Mouse (Mus musculus): ENCODE data around the gene Lpar3. TPM values are rescaled to one million over a fixed set of nuclear protein-coding genes. Genes with fewer than 3 reads are reported as not detected.

Gene Lpar3
- polyA plus RNA-seq, 1 experiment from 2014 or later, result 5.0 TPM

DNA sequence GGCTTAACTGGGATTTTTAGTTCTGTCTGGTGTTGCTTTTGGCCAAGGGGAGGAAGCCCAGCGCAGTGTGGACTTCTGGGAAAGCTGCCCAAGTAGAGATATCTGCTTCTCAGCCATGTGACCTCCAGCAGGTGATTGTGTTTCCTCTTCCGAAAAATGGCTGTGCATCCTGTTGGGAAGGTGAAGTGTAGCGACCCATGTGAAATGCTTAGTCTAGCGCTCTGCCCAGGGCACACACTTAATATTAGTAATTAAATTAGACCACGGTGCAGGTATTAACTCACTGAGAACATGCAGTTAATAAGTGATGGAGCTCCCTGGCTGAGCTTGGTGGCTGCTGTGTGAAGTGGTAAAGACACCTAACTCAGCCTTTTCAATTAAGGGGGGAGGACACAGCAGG lies 16.9 kb downstream of the Lpar3 start:
- 80% methylated on average over 5 of the region's 5 CpGs for WGBS
- no peaks in the 10 kb centered on the region for H3K9me3 ChIP-seq (ENCODE audit: control insufficient read depth, low read length)
- no peaks in the 10 kb centered on the region for H3K27me3 ChIP-seq (replicated peaks; ENCODE audit: control insufficient read depth, insufficient read depth, low read length)
- H3K4me1 ChIP-seq (ENCODE audit: control insufficient read depth, insufficient read depth, low read length), result no peaks in the 10 kb centered on the region
- H3K27ac ChIP-seq (replicated peaks; ENCODE audit: low read depth, low read length), result no peak overlapping the region
- ATAC-seq (ENCODE audit: low read depth) (no peak), DNase-seq (ENCODE audit: low spot score) (no peak)
- no peak overlapping the region for H3K4me2 ChIP-seq (ENCODE audit: low read depth, low read length)
- no peak overlapping the region for H3K4me3 ChIP-seq (ENCODE audit: low read depth, low read length)
- no peak overlapping the region for H3K9ac ChIP-seq (ENCODE audit: low read depth, low read length)
- H3K36me3 ChIP-seq (ENCODE audit: control insufficient read depth, insufficient read depth, low read length), result no peaks in the 10 kb centered on the region

DNA sequence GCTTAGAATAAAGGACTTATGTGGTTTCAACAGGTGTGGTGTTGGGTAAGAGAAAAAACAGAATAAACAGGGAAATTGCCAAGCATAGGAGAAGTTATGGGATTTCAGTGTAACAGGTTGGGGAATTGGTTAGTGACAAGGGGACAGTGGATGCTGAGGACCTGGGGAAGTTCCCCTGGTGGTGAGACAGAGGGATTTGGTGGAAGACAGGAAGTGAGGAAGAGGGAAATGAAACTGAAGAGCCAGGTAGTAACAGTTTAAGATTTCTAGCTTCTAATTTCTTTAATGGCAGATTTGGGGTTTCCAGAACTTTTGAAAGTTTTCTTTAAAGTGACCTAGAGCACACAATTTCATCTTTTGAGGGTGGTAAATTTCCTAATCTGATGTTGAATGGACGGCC lies 23.9 kb downstream of the Lpar3 start:
- WGBS, result 83% methylated on average over 1 of the region's 1 CpGs
- Histone ChIP-seq H3K27ac (replicated peaks; ENCODE audit: low read depth, low read length) (no peak overlapping the region), H3K9me3 (ENCODE audit: control insufficient read depth, low read length) (no peaks in the 10 kb centered on the region), H3K9ac (ENCODE audit: low read depth, low read length) (no peak overlapping the region), H3K4me3 (ENCODE audit: low read depth, low read length) (no peak overlapping the region), H3K27me3 (replicated peaks; ENCODE audit: control insufficient read depth, insufficient read depth, low read length) (no peaks in the 10 kb centered on the region), H3K36me3 (ENCODE audit: control insufficient read depth, insufficient read depth, low read length) (no peaks in the 10 kb centered on the region), H3K4me2 (ENCODE audit: low read depth, low read length) (no peak overlapping the region), H3K4me1 (ENCODE audit: control insufficient read depth, insufficient read depth, low read length) (no peaks in the 10 kb centered on the region)
- ATAC-seq (ENCODE audit: low read depth), result no peak
- DNase-seq (ENCODE audit: low spot score), result no peak

DNA sequence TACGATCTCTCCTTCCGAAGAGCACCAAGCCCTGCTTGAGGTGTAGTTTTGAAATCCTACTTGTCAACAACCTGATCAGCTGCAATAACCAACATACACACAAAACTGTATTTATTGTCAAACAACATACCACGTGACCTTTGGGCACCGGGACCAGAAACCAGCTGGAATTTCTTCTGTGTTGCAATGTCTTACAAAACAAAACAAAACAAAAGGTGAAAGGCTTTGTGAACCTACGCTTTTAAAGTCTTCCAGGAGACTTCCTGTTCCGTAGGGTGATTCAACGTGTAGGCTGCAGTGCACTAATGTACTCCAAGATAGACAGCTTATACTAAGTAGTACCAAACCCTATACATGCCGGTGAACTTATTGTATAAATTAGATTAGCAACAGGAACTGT lies 25.8 kb downstream of the Lpar3 start:
- Histone ChIP-seq H3K9ac (ENCODE audit: low read depth, low read length) (no peak overlapping the region), H3K9me3 (ENCODE audit: control insufficient read depth, low read length) (no peaks in the 10 kb centered on the region), H3K36me3 (ENCODE audit: control insufficient read depth, insufficient read depth, low read length) (no peaks in the 10 kb centered on the region), H3K4me1 (ENCODE audit: control insufficient read depth, insufficient read depth, low read length) (no peaks in the 10 kb centered on the region), H3K27me3 (replicated peaks; ENCODE audit: control insufficient read depth, insufficient read depth, low read length) (no peaks in the 10 kb centered on the region), H3K27ac (replicated peaks; ENCODE audit: low read depth, low read length) (no peak overlapping the region), H3K4me3 (ENCODE audit: low read depth, low read length) (no peak overlapping the region), H3K4me2 (ENCODE audit: low read depth, low read length) (no peak overlapping the region)
- ATAC-seq (ENCODE audit: low read depth) (no peak), DNase-seq (ENCODE audit: low spot score) (no peak)
- WGBS, result 77% methylated on average over 8 of the region's 8 CpGs

DNA sequence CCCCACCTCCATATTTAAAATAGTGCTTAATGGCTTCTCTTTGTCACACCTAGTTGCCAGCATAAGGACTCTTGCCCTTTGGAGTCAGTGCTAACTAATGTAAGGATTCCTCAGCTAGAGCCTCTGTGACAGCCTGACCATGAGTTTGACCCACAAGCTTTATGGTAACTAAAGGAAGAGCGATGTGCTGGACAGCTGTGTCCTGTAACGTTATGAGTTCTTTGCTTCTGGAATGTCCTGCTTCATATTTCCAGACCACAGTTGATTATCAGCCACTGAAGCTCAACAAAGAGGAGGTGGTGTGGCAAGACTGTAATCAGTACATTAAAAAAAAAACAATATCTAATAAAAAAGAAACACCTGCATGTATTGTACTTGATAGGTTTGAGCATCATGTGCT lies 26.2 kb downstream of the Lpar3 start:
- no peaks in the 10 kb centered on the region for H3K4me1 ChIP-seq (ENCODE audit: control insufficient read depth, insufficient read depth, low read length)
- no peaks in the 10 kb centered on the region for H3K27me3 ChIP-seq (replicated peaks; ENCODE audit: control insufficient read depth, insufficient read depth, low read length)
- WGBS, result 79% methylated on average over 2 of the region's 2 CpGs
- H3K9me3 ChIP-seq (ENCODE audit: control insufficient read depth, low read length), result no peaks in the 10 kb centered on the region
- H3K4me2 ChIP-seq (ENCODE audit: low read depth, low read length), result no peak overlapping the region
- DNase-seq (ENCODE audit: low spot score) (no peak), ATAC-seq (ENCODE audit: low read depth) (no peak)
- H3K4me3 ChIP-seq (ENCODE audit: low read depth, low read length), result no peak overlapping the region
- no peaks in the 10 kb centered on the region for H3K36me3 ChIP-seq (ENCODE audit: control insufficient read depth, insufficient read depth, low read length)
- H3K27ac ChIP-seq (replicated peaks; ENCODE audit: low read depth, low read length), result no peak overlapping the region
- H3K9ac ChIP-seq (ENCODE audit: low read depth, low read length), result no peak overlapping the region

DNA sequence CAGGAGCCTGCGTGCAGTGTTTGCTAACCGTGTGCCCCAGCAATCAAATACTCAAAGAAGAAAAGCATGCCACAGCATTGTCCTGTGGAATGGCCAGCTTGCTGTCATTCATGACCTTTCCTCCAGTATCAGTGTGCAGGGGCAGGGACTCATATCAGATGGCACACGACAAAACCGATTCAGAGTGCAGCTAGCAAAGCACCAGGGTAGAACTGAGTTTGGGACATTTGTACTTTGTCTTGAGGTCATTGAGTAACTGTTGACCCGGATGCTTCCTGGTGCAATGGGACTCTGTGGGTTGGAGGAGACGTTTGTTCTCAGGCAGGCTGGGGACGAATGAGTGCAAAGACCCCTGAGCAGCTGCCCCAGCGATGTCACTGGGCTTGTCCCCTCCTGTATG lies 29.1 kb downstream of the Lpar3 start:
- no peak overlapping the region for H3K4me3 ChIP-seq (ENCODE audit: low read depth, low read length)
- DNase-seq (ENCODE audit: low spot score) (no peak), ATAC-seq (ENCODE audit: low read depth) (no peak)
- WGBS, result 82% methylated on average over 8 of the region's 8 CpGs
- H3K9ac ChIP-seq (ENCODE audit: low read depth, low read length), result no peak overlapping the region
- H3K4me1 ChIP-seq (ENCODE audit: control insufficient read depth, insufficient read depth, low read length), result no peaks in the 10 kb centered on the region
- no peaks in the 10 kb centered on the region for H3K36me3 ChIP-seq (ENCODE audit: control insufficient read depth, insufficient read depth, low read length)
- H3K4me2 ChIP-seq (ENCODE audit: low read depth, low read length), result no peak overlapping the region
- H3K27me3 ChIP-seq (replicated peaks; ENCODE audit: control insufficient read depth, insufficient read depth, low read length), result no peaks in the 10 kb centered on the region
- H3K27ac ChIP-seq (replicated peaks; ENCODE audit: low read depth, low read length), result no peak overlapping the region
- no peaks in the 10 kb centered on the region for H3K9me3 ChIP-seq (ENCODE audit: control insufficient read depth, low read length)

DNA sequence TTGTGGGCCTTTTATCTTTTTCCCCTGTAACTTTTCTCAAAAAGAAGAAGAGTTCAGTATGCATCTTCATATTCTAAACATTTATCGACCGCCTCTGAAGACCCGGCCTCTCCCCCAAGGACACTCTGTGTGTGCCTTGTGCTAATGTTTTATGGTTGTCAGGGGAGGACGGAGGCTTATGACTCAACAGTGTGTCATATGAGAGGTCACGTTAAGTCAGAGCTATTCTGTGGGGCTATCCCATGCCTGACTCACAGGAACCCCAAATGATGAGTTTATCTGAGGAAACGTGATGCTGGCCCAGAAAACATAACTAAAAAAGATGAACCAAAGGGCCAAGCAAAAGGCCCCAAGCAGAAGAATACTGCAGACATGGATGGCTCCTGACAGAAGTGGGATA lies 31.0 kb downstream of the Lpar3 start:
- no peak for ATAC-seq (ENCODE audit: low read depth)
- Histone ChIP-seq H3K9ac (ENCODE audit: low read depth, low read length) (no peak overlapping the region), H3K27ac (replicated peaks; ENCODE audit: low read depth, low read length) (no peak overlapping the region), H3K27me3 (replicated peaks; ENCODE audit: control insufficient read depth, insufficient read depth, low read length) (no peaks in the 10 kb centered on the region), H3K4me2 (ENCODE audit: low read depth, low read length) (no peak overlapping the region), H3K9me3 (ENCODE audit: control insufficient read depth, low read length) (no peaks in the 10 kb centered on the region), H3K4me1 (ENCODE audit: control insufficient read depth, insufficient read depth, low read length) (no peaks in the 10 kb centered on the region), H3K36me3 (ENCODE audit: control insufficient read depth, insufficient read depth, low read length) (no peaks in the 10 kb centered on the region), H3K4me3 (ENCODE audit: low read depth, low read length) (no peak overlapping the region)
- no peak for DNase-seq (ENCODE audit: low spot score)
- 82% methylated on average over 6 of the region's 6 CpGs for WGBS

DNA sequence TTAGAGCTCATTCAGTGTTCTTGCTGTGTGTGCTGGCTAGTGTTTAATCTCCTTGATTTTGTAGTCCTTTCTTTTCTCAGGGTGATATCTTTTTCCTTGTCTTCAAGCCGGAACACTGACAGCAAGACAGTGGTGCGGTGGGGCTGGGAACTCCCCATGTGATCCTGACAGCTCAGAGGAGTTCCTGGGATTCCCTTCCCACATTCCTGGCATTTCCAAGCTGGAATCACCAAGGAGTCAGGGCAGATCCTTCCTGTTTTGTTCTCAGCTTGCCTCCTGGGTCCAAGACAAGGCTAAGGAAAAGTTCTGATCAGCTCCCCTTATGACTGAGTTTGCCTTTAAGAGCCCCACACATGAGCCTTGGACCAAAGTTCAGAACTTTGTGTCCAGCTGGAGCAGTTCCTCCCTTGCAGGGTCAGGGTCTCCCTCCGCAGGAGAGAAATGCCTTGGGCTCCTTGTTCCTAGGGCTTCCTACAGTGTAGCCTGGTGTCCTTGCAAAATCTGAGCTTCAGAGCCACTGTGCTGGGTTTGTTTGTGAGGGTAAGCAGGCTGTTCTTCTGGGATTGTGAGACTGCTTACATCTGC lies 33.1 kb downstream of the Lpar3 start:
- Histone ChIP-seq H3K27me3 (replicated peaks; ENCODE audit: control insufficient read depth, insufficient read depth, low read length) (no peaks in the 10 kb centered on the region), H3K9ac (ENCODE audit: low read depth, low read length) (no peak overlapping the region), H3K4me2 (ENCODE audit: low read depth, low read length) (no peak overlapping the region), H3K4me1 (ENCODE audit: control insufficient read depth, insufficient read depth, low read length) (no peaks in the 10 kb centered on the region), H3K4me3 (ENCODE audit: low read depth, low read length) (no peak overlapping the region), H3K9me3 (ENCODE audit: control insufficient read depth, low read length) (no peaks in the 10 kb centered on the region), H3K27ac (replicated peaks; ENCODE audit: low read depth, low read length) (no peak overlapping the region), H3K36me3 (ENCODE audit: control insufficient read depth, insufficient read depth, low read length) (no peaks in the 10 kb centered on the region)
- WGBS, result 20% methylated on average over 3 of the region's 3 CpGs
- ATAC-seq (ENCODE audit: low read depth) (no peak), DNase-seq (ENCODE audit: low spot score) (no peak)

DNA sequence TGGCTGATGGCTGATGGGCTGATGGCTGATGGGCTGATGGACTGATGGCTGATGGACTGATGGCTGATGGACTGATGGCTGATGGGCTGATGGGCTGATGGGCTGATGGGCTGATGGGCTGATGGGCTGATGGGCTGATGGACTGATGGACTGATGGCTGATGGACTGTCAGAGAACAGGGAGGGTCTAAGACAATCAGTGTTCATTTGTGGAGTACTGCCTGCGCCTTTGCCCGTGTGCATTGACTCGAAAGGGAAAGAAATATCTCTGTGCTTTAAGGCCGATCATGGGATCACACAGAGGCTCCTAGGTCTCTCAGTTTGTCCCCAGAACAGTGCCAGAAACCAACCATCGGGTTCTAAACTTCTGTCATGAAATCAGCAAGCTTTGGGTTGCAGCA lies 34.4 kb downstream of the Lpar3 start:
- H3K4me1 ChIP-seq (ENCODE audit: control insufficient read depth, insufficient read depth, low read length), result no peaks in the 10 kb centered on the region

DNA sequence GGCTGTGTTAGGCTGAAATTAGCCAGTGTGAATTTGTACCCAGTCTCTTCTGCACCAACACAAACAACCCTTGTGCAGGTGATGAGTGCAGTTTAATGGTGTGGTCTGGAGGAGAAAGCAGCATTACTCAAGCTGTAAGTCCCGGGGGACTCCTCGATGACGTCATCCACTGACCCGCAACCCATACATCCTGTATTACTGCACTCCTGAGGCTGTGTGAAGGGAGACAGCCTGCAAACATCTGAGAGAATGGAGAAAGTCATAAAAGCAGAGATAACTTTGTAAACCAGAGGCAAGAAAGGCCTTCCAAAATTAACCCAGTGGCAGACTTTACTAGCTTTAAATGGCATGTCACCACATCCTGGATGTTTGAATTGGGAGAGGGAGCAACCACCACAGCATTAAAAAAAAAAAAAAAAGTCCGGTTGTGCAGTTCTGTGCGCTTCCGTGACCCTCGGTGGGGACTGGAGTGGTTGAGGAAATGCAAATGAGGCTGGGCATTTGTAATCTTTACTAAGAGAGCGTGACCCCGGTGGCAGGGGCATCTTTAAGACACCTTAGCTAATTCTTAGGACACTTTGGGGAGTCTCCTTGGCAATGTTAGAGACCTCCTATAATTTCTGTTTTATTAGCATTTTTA lies 36.8 kb downstream of the Lpar3 start:
- no peak overlapping the region for H3K4me2 ChIP-seq (ENCODE audit: low read depth, low read length)
- no peaks in the 10 kb centered on the region for H3K36me3 ChIP-seq (ENCODE audit: control insufficient read depth, insufficient read depth, low read length)
- H3K27me3 ChIP-seq (replicated peaks; ENCODE audit: control insufficient read depth, insufficient read depth, low read length), result no peaks in the 10 kb centered on the region
- H3K9me3 ChIP-seq (ENCODE audit: control insufficient read depth, low read length), result no peaks in the 10 kb centered on the region
- DNase-seq (ENCODE audit: low spot score) (no peak), ATAC-seq (ENCODE audit: low read depth) (no peak)
- no peak overlapping the region for H3K9ac ChIP-seq (ENCODE audit: low read depth, low read length)
- 0 out of 2 replicates have a peak, but pooled peaks cover 3% of the 10 kb centered on the region for H3K4me1 ChIP-seq (ENCODE audit: control insufficient read depth, insufficient read depth, low read length)
- H3K27ac ChIP-seq (replicated peaks; ENCODE audit: low read depth, low read length), result no peak overlapping the region
- WGBS, result 57% methylated on average over 10 of the region's 10 CpGs
- H3K4me3 ChIP-seq (ENCODE audit: low read depth, low read length), result no peak overlapping the region

More for the DNA sequence above, 34.4 kb downstream of the Lpar3 start:
- no peak overlapping the region for H3K4me3 ChIP-seq (ENCODE audit: low read depth, low read length)
- H3K27me3 ChIP-seq (replicated peaks; ENCODE audit: control insufficient read depth, insufficient read depth, low read length), result no peaks in the 10 kb centered on the region
- DNase-seq (ENCODE audit: low spot score) (no peak), ATAC-seq (ENCODE audit: low read depth) (no peak)
- H3K36me3 ChIP-seq (ENCODE audit: control insufficient read depth, insufficient read depth, low read length), result no peaks in the 10 kb centered on the region
- H3K9ac ChIP-seq (ENCODE audit: low read depth, low read length), result no peak overlapping the region
- no peaks in the 10 kb centered on the region for H3K9me3 ChIP-seq (ENCODE audit: control insufficient read depth, low read length)
- 93% methylated on average over 5 of the region's 5 CpGs for WGBS
- no peak overlapping the region for H3K27ac ChIP-seq (replicated peaks; ENCODE audit: low read depth, low read length)
- H3K4me2 ChIP-seq (ENCODE audit: low read depth, low read length), result no peak overlapping the region
